Mouse (Mus musculus) C2C12 (cell line): Measurements from ENCODE around the gene Nepn.

Source experiments
- CTCF ChIP-seq: IDR thresholded peaks from one replicate; pipeline ENCODE4 v1.5.1; 2011; ENCODE audit not compliant: control insufficient read depth, insufficient read depth, insufficient read length
- MYOD1 ChIP-seq: IDR thresholded peaks from one replicate; pipeline ENCODE4 v1.6.1; 2011; ENCODE audit warnings: low read depth; ENCODE audit not compliant: control insufficient read depth, insufficient read length
- USF1 ChIP-seq: IDR thresholded peaks from one replicate; pipeline ENCODE4 v1.6.1; 2011; ENCODE audit warnings: low read depth, mild to moderate bottlenecking, control low read depth, moderate library complexity

DNA sequence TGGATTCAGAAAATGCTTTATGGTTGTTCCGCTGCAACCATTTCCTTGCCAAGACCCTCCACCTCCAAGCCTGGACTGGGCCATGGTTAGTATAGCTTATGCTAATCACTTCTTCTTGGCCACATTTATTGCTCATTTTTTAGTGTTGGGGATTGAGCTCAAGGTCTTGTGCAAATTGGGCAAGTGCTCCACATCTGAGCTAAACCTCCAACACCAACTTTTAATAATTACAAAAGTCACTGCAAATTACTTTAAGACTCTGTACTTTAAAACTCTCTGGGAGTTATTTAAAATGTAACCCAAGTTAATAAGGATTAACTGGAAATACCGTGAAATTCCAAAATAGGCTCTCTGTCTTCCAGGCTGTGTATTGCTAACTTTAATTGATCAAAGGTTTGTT is 18.8 kb downstream of the Nepn start:
- TF ChIP-seq USF1 (no peak), CTCF (no peak), MYOD1 (no peak)
